Mouse (Mus musculus) embryonic facial prominence, embryonic 10.5 days (tissue): ENCODE measurements at regions not wholly inside any gene's neighbourhood (a gene's known extent, or its start where the extent isn't known, plus 50 kb on each side); places are given as distances from the start of the nearest gene placed in this dataset.

Experiments
- DNase-seq: peaks from one replicate; pipeline ENCODE4 v3.0.0-alpha.2; 2017; ENCODE audit warnings: low spot score
- H3K27ac ChIP-seq: fragments of 300-500 bp; sonication (generic); replicated peaks from 2 replicates; pipeline ENCODE4 v1.5.1; 2016; ENCODE audit warnings: mild to moderate bottlenecking
- H3K27me3 ChIP-seq: fragments of 300-500 bp; sonication (generic); replicated peaks from 2 replicates; pipeline ENCODE4 v1.6.1; 2016; ENCODE audit warnings: low read depth, mild to moderate bottlenecking; ENCODE audit not compliant: poor library complexity, severe bottlenecking
- H3K36me3 ChIP-seq: fragments of 300-500 bp; sonication (generic); replicated peaks from 2 replicates; pipeline ENCODE4 v1.6.1; 2016; ENCODE audit warnings: mild to moderate bottlenecking, moderate library complexity
- H3K4me1 ChIP-seq: fragments of 300-500 bp; sonication (generic); 2 replicates; pipeline ENCODE4 v1.6.1; 2016
- H3K4me3 ChIP-seq: fragments of 300-500 bp; sonication (generic); 2 replicates; pipeline ENCODE4 v1.5.1; 2016; ENCODE audit warnings: mild to moderate bottlenecking, moderate library complexity
- H3K9me3 ChIP-seq: fragments of 300-500 bp; sonication (generic); 2 replicates; pipeline ENCODE4 v1.6.1; 2016; ENCODE audit warnings: mild to moderate bottlenecking
- WGBS: fragments of 180-500 bp; shearing (Covaris S2); methylation state at CpG from one replicate; pipeline ENCODE4 v1.1.7; 2016; 5-methylcytosine and 5-hydroxymethylcytosine counted together

GRCm38 (mm10) chr3:156028602-156029188 is 532.9 kb upstream of the Negr1 start:
- Histone ChIP-seq H3K27ac (no peak overlapping the region), H3K4me1 (no peaks in the 10 kb centered on the region), H3K9me3 (no peaks in the 10 kb centered on the region), H3K27me3 (no peaks in the 10 kb centered on the region), H3K4me3 (no peak overlapping the region), H3K36me3 (no peaks in the 10 kb centered on the region)
- no peak for DNase-seq
- WGBS: 83% methylated on average over 5 of the region's 5 CpGs

- Histone ChIP-seq H3K27me3 (no peaks in the 10 kb centered on the region), H3K4me3 (no peak overlapping the region), H3K4me1 (no peaks in the 10 kb centered on the region), H3K27ac (no peak overlapping the region), H3K36me3 (no peaks in the 10 kb centered on the region), H3K9me3 (no peaks in the 10 kb centered on the region)
- no peak for DNase-seq
- WGBS: 90% methylated on average over 4 of the region's 4 CpGs
Observed at GRCm38 (mm10) chr3:156070257-156070656, 491.3 kb upstream of the Negr1 start.

GRCm38 (mm10) chr3:156082268-156082667 is 479.3 kb upstream of the Negr1 start:
- Histone ChIP-seq H3K27me3 (no peaks in the 10 kb centered on the region), H3K4me1 (no peaks in the 10 kb centered on the region), H3K36me3 (no peaks in the 10 kb centered on the region), H3K9me3 (no peaks in the 10 kb centered on the region), H3K4me3 (no peak overlapping the region), H3K27ac (no peak overlapping the region)
- no peak for DNase-seq

GRCm38 (mm10) chr3:156093689-156094088 is 467.9 kb upstream of the Negr1 start:
- H3K9me3 ChIP-seq: no peaks in the 10 kb centered on the region
- no peak for DNase-seq
- H3K4me1 ChIP-seq: no peaks in the 10 kb centered on the region
- H3K4me3 ChIP-seq: no peak overlapping the region
- no peak overlapping the region for H3K27ac ChIP-seq
- no peaks in the 10 kb centered on the region for H3K36me3 ChIP-seq
- H3K27me3 ChIP-seq: no peaks in the 10 kb centered on the region

- H3K9me3 ChIP-seq: no peaks in the 10 kb centered on the region
- DNase-seq: no peak
- H3K27ac ChIP-seq: no peak overlapping the region
- H3K36me3 ChIP-seq: no peaks in the 10 kb centered on the region
- WGBS: 93% methylated on average over 3 of the region's 3 CpGs
- H3K4me1 ChIP-seq: no peaks in the 10 kb centered on the region
- no peak overlapping the region for H3K4me3 ChIP-seq
- H3K27me3 ChIP-seq: no peaks in the 10 kb centered on the region
Observed at GRCm38 (mm10) chr3:156094990-156095389, 466.6 kb upstream of the Negr1 start.

GRCm38 (mm10) chr3:156105788-156106187 is 455.8 kb upstream of the Negr1 start:
- Histone ChIP-seq H3K4me1 (no peaks in the 10 kb centered on the region), H3K9me3 (no peaks in the 10 kb centered on the region), H3K27me3 (no peaks in the 10 kb centered on the region), H3K27ac (no peak overlapping the region), H3K36me3 (no peaks in the 10 kb centered on the region), H3K4me3 (no peak overlapping the region)
- 90% methylated on average over 1 of the region's 1 CpGs for WGBS
- DNase-seq: no peak

- H3K4me1 ChIP-seq: no peaks in the 10 kb centered on the region
- WGBS: 33% methylated on average over 3 of the region's 3 CpGs
Observed at GRCm38 (mm10) chr3:156120341-156120740, 441.3 kb upstream of the Negr1 start.

GRCm38 (mm10) chr3:156131598-156131997 is 430.0 kb upstream of the Negr1 start:
- Histone ChIP-seq H3K9me3 (no peaks in the 10 kb centered on the region), H3K36me3 (no peaks in the 10 kb centered on the region), H3K27ac (no peak overlapping the region), H3K4me3 (no peak overlapping the region), H3K4me1 (no peaks in the 10 kb centered on the region), H3K27me3 (no peaks in the 10 kb centered on the region)
- 65% methylated on average over 1 of the region's 1 CpGs for WGBS
- no peak for DNase-seq

More at GRCm38 (mm10) chr3:156120341-156120740, 441.3 kb upstream of the Negr1 start:
- H3K4me3 ChIP-seq: no peak overlapping the region
- H3K36me3 ChIP-seq: no peaks in the 10 kb centered on the region
- no peak for DNase-seq
- no peaks in the 10 kb centered on the region for H3K27me3 ChIP-seq
- H3K27ac ChIP-seq: no peak overlapping the region
- no peaks in the 10 kb centered on the region for H3K9me3 ChIP-seq

GRCm38 (mm10) chr3:156141355-156141754 is 420.2 kb upstream of the Negr1 start:
- 76% methylated on average over 5 of the region's 5 CpGs for WGBS
- H3K27ac ChIP-seq: no peak overlapping the region
- H3K4me1 ChIP-seq: no peaks in the 10 kb centered on the region
- no peaks in the 10 kb centered on the region for H3K9me3 ChIP-seq
- DNase-seq: no peak
- no peaks in the 10 kb centered on the region for H3K36me3 ChIP-seq
- H3K27me3 ChIP-seq: no peaks in the 10 kb centered on the region
- no peak overlapping the region for H3K4me3 ChIP-seq

- 85% methylated on average over 3 of the region's 3 CpGs for WGBS
- no peak for DNase-seq
- H3K36me3 ChIP-seq: no peaks in the 10 kb centered on the region
- no peaks in the 10 kb centered on the region for H3K4me1 ChIP-seq
- H3K27me3 ChIP-seq: no peaks in the 10 kb centered on the region
- H3K4me3 ChIP-seq: no peak overlapping the region
- no peak overlapping the region for H3K27ac ChIP-seq
- H3K9me3 ChIP-seq: no peaks in the 10 kb centered on the region
Observed at GRCm38 (mm10) chr3:156149322-156149721, 412.3 kb upstream of the Negr1 start.

GRCm38 (mm10) chr3:156170076-156170475 is 391.5 kb upstream of the Negr1 start:
- H3K4me1 ChIP-seq: no peaks in the 10 kb centered on the region
- H3K9me3 ChIP-seq: no peaks in the 10 kb centered on the region
- DNase-seq: no peak
- H3K36me3 ChIP-seq: no peaks in the 10 kb centered on the region
- no peaks in the 10 kb centered on the region for H3K27me3 ChIP-seq
- H3K4me3 ChIP-seq: no peak overlapping the region
- H3K27ac ChIP-seq: no peak overlapping the region

GRCm38 (mm10) chr3:156198688-156199087 is 362.9 kb upstream of the Negr1 start:
- Histone ChIP-seq H3K4me3 (no peak overlapping the region), H3K27me3 (no peaks in the 10 kb centered on the region), H3K9me3 (no peaks in the 10 kb centered on the region), H3K4me1 (no peaks in the 10 kb centered on the region), H3K36me3 (no peaks in the 10 kb centered on the region), H3K27ac (no peak overlapping the region)
- no peak for DNase-seq

GRCm38 (mm10) chr3:156199749-156200467 is 361.7 kb upstream of the Negr1 start:
- H3K36me3 ChIP-seq: no peaks in the 10 kb centered on the region
- no peaks in the 10 kb centered on the region for H3K4me1 ChIP-seq
- no peak overlapping the region for H3K4me3 ChIP-seq
- H3K9me3 ChIP-seq: no peaks in the 10 kb centered on the region
- no peak overlapping the region for H3K27ac ChIP-seq
- DNase-seq: no peak
- no peaks in the 10 kb centered on the region for H3K27me3 ChIP-seq
